Mouse (Mus musculus) urinary bladder, postnatal 36 days (tissue): Measurements from ENCODE around the gene Tmem132c.
A peak's percentile ranks its signal among the peaks of the same experiment; 100 is the strongest.

Experiments
- DNase-seq, 2 experiments: peaks; one replicate each; pipeline ENCODE4 v3.0.0; 2022; ENCODE audit warnings: low spot score in 2 of 2, mixed read lengths in 1 of 2

Tmem132c gene

DNA sequence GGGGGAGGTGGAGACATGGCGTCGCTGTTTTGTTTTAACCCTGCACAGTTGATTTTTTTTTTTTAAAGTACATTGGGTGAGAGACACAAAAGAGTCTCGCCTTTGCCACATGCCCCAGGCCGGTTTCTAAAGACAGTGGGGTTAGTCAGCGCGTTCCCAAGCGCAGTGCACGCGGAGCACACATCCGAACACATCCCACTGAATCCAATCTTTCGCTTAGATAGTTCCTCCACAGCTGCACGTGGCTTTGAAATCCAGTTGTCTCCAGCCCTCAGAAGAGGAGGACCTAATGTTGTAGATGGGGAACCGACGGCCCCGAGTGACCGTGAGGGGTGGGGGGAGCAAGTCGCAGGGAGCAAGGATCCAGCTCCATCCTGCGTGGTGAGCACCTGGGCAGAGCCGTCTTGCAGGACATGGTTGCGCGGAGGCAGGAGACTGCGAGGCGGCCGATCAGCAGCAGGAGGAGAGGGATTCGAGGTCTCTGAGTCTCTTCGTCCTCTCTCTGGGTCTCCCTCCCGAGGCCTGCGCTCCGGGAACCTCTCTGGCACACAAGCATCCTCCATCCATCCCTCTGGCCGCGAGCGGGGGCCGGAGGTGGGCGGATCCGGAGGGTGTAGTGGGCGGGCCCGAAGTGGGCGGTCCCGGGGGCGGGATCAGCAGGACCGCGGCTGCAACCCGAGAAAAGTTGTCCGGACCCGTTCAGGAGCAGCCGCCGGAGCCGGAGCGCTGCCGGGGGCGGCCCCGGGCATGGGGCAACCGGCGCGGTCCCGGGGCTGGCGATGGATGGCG lies at the start of gene Tmem132c:
Tmem132c (plus strand) TSS at position 673 of the 789 bp plus-strand sequence.
- DNase-seq, result peak; percentile 30 to 68

DNA sequence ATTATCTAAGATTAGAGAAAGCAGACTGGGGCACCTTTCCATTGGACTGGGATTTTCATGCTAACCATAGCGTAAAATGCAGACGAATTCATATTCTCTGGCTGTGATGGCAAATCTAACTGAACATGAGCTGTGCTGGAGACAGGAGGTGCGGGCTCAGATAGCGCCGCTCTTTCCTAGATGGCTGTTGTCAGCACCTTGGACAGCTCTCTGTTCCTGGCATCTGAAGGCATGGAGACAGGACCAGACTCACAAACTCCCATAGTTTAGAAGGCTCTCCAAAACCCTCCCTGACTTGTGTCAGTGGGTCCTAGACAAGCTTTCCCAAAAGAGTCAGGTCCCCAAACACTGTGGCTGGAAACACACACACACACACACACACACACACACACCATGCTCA lies 49.7 kb upstream of the Tmem132c start:
- no peak for DNase-seq

DNA sequence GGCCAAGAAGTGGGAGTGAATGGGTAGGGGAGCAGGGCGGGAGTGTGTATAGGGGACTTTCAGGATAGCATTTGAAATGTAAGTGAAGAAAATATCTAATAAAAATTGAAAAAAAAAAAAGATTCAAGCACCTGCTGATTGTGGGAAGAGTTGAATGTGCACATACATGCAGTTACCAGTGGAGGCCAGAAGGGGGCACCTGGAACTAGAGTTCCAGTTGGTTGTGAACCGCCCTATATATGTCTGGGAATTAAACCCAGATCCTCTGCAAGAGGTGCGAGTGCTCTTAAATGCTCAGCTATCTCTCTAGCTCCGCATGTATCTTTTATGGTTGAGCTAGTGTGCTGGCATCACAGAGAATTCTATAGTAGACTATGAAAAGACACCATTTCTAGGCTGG lies 42.8 kb upstream of the Tmem132c start:
- DNase-seq, result no peak

- no peak for DNase-seq
Observed at GRCm38 (mm10) chr5:127204881-127205280, 36.7 kb upstream of the Tmem132c start.

GRCm38 (mm10) chr5:127216389-127216788 lies 25.2 kb upstream of the Tmem132c start:
- DNase-seq, result no peak

DNA sequence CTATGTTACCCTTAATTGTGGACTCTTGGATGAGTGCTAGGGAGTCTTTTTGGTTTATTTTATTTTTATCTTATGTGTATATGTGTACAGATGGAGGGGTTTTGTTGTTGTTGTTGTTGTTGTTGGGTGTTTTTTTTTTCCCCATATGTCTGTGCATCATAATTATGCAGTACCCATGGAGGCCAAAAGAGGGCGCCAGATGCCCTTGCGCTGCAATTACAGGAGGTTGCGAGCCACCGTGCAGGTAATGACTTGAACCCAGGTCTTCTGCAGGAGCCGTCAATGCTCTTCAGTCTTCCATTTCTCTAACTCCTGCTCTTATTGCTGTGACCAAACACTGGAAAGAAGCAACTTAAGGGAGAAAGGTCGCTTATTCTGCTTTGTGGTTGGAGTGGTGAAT lies 23.9 kb upstream of the Tmem132c start:
- no peak for DNase-seq

- no peak for DNase-seq
Observed at GRCm38 (mm10) chr5:127227929-127228595, 13.5 kb upstream of the Tmem132c start.

GRCm38 (mm10) chr5:127234715-127235114 lies 6.9 kb upstream of the Tmem132c start:
- no peak for DNase-seq

DNA sequence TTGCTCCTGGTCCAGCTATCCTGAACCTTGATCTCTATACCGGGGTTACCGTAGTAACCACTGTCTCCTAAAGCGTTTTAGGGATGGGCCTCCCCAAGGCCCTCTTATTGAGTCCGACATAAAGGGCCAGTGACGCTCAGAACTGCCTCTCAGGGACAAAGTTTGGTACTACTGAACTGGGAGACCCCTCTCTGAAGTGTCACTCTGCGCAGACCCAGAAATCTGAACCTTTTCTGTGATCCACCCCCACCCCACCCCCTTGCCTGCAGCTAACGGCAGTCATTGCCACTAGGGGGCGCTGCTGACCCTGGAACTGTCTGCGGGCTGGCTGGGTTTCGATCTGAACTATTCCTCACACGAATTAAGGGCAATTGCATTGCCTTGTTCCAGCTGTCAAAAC lies 6.4 kb upstream of the Tmem132c start:
- peak; percentile 12 to 56 for DNase-seq

DNA sequence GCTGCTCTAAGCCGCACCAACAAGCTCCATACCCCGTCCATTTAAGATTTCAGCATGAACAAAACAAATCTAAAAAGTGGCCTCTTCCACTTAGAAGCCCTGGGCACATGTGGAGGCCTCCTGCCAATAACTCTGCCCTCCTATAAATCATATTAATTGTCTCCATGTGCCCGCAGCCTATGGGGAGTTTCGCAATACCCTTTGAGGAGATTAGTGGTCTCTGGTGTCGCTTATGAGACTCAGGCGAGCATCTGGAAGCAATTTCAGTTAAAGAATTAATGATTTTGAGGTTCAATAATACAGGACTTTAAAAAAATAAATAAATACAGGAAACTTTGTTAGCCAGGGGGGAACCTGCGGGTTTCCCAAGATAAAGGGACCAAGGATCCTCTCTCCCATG lies 1.9 kb upstream of the Tmem132c start:
- DNase-seq, result no peak

DNA sequence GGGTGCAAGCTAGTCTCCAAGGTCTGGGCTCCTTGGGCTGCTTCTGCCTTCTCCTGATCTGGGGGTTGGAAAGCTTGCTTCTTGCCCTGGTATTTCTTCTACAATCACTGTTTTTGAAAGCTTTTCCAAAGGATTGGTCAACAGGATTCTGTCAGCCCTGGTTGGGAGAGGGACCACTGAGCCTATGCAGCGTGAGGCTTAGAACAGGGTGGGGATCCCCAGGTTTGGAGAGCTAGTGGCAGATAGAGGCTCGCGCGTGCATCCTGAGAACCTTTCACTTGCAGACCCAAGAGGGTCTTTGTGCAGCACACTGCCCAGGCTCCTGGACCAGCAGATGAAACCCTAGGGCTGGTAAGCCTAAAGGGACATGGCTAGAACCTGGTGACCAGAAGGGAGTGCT lies 962 bp upstream of the Tmem132c start:
- DNase-seq, result no peak

DNA sequence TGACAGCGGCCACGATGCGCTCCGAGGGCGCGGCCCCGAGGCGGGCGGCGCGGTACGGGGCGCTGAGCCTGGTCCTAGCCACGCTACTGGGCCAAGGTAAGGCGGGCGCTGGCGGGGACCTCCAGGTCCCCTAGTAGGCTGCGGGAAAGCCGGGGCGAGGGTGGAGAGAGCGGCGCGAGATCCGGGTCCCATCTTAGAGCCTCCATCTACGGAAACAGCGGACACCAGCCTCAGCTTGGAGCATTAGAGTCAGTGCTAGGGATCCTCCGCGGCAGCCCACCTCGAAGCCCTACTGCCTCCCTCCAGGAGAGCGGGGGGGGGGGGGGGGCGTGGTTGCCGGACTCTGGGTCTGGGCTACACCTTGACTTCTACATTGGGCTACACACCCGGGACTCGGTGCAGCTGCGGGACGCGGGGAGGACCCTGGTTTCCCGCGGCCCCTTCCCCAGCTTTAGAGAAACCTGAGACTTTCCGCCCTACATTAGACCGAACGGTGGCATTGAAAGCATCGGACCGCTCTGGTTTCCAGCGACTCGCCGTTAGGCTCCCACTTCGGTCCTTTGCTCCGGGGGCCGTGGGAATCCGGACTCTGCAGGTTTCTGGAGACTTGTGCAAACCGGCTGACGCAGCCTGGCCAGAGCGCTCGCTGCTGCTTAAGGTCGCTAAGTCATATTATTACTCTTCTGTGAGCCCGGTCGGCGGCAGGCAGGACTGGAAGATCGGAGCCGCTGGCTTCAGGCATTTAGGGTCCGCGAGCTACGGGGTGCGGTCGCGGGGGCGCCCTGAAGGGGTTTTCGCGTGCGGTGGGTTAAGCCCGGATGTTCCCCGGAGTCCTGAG lies 536 bp downstream of the Tmem132c start:
- DNase-seq, result no peak

DNA sequence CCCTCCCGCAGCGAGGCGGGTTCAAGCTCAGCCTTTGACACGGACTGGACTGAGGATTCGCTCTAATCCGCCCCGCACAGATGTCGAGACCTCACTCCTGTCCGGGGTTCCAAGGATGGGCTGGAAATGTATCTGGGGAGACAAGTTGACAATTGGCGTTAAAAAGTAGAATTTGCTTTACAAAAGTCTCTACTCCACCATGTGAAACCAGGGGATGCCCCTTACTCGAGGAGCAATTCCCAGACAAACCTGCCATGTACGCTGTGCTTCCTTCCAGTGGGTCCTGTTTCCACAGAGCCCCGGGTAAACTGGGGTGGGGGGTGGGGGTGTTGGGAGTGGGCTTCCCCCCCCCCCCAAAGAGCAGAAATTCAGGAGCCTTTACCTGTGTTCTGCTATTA lies 1.2 kb downstream of the Tmem132c start:
- DNase-seq, result no peak

DNA sequence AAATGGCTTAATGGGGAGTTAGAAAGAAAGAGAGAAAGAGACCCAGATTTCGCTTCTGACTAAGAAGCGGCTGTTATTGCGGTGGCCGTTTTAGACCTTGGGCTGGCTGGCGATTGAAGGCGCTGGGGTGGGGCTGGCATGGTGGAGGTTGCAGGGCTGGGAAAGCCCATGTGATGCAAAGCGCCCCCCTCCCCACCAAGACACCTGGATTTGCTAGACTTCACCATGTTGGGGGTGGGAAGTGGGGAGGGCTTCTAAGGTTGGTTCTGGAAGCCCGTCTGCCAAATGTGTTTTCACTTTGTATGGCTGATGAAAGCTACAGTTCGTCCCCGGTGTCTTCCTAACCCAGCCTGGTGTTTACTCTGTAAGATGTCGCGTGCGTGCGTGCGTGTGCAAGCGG lies 1.6 kb downstream of the Tmem132c start:
- no peak for DNase-seq

GRCm38 (mm10) chr5:127243611-127244010 lies 2.0 kb downstream of the Tmem132c start:
- no peak for DNase-seq

DNA sequence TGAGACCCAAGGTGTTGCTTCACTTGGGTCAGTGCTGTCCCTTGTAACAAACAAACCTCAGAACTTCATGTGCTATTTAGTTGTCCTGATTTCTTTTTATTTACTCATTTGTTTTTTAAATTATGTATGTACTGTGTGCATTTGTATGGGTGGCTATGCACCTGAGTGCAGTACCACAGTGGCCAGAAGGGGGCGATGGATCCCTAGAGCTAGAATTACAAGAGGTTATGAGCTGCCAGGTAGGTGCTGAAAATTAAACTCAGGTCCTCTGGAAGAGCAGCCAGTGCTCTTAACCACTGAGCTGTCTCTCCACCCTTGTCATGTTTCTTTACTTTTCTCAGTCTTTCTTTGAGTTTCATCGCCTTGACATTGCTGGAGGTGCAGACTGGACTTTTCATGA lies 11.7 kb downstream of the Tmem132c start:
- DNase-seq, result no peak

GRCm38 (mm10) chr5:127256947-127257610 lies 15.5 kb downstream of the Tmem132c start:
- no peak for DNase-seq

- no peak for DNase-seq
Observed at GRCm38 (mm10) chr5:127262136-127262535, 20.5 kb downstream of the Tmem132c start.

DNA sequence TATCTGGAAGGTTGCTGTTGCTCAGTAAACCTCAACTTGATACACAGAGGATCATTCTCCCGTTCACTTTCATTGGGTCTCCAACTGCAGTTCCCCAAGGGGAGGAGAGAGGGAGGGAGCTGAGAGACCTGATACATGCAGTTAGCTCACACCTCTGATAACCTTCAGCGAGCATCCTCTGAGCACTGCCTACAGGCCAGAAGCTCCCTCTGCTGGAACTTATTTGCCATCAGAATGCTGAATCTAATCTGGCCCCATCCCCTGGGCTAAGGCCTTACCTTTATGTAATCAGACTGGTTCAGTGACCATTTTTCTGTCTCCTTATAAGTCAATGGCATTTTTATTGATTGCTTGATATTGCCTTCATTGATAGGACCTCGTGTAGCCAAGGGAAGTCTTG lies 29.5 kb downstream of the Tmem132c start:
- DNase-seq, result no peak

DNA sequence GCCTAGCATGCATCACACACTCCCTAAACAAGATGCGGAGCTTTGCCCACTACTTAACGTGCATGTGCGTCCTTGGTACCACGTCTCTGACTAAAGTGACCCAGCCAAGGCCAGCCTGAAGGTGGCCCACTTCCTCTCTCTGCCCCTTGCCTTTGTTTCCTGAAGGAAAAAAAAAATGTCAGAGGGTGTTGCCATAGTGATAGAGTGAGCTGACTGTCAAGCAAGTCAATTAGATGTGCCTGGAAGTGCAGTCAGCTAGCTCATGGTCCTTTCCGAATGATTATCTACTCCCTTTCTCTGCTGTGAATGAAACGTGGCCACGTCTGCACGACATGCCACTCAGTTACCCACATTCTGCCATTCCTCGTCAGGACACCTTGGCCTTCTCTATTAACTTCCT lies 37.9 kb downstream of the Tmem132c start:
- DNase-seq, result no peak

DNA sequence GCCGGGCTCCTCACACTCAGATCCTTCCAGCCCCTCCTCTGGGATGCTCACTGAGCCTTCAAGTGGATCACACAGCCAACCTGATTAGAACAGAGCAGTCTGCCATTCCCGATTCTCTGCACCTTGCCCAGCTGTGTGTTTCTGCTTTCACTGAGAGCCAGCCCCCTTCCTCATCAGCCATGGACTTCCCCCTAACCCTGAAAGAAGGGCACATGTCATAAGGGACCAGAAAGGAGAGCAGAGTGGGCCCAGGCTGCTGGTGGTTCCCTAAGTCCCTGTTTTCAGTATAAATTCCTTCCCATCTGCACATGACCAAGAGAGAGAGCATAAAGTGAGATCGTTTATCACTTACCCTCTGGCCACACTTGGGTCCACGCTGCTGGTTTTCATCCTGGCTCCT lies 39.6 kb downstream of the Tmem132c start:
- DNase-seq, result no peak

DNA sequence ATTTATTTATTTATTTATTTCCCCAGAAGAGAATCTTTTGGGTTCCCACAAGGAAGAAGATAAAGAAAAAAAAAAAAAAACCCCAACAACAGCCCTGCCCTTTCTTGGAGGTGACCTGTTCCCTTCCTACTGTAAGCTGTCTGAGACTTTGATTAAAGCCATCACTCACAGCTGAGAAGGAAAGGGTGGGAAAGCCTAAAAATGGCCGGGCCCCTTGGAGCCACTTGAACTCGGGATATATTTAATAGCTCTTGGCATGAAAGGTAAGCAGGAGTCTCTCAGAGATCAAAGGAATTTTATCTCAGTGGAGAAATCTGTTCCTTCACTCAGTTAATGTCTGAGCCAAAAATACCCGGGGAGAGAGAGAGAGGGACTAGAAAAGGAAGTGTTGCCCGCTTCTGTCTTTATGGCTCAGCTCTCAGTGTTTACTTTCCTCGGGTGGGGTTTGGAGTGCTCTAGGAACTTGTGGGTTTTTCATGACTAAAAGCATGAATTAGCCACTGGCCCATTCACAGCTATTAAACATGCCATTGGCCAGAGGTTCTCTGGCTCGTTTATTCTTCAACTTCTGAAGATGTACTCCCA lies 41.0 kb downstream of the Tmem132c start:
- no peak for DNase-seq
